Comparison of ENCODE assay signal across 25 mouse cellular contexts in genomic region chr16:29931746-29932351, GRCm38 (mm10).
DNase-seq lines count a peak whose midpoint lies in the region; ATAC-seq and TF ChIP-seq lines count a peak whose summit lies in the region.
"Had no signal": no experiment of that assay in that cellular context is flagged by ENCODE, and none has a peak within 500 bp of the region (broad histone marks: within the 10 kb centered on the region; RNA-seq: fewer than 3 reads in every experiment).

No protein-coding gene starts in this region.

- intact Hi-C loops in heart, postnatal 10 days (cut with DNase I), result no loop called here
- intact Hi-C loops in left cerebral cortex, adult 2 months (cut with DNase I), result no loop called here

- H3K27ac ChIP-seq in liver, adult 2 months (replicated peaks; ENCODE audit: insufficient read depth, low read depth, low read length), result no peak overlapping the region
- peak overlapping the region; percentile 73 for H3K27ac ChIP-seq in intestine, postnatal 0 days (ENCODE audit: low read depth, low read length)
- H3K27ac ChIP-seq in left cerebral cortex, adult 2 months, result no peak overlapping the region
- H3K27ac ChIP-seq: embryonic facial prominence, embryonic 10.5 days; embryonic facial prominence, embryonic 13.5 days; forebrain, embryonic 12.5 days; forebrain, embryonic 15.5 days; heart, embryonic 15.5 days; hindbrain, embryonic 15.5 days had no signal

- peak; percentile 66 for ATAC-seq in intestine, postnatal 0 days
- ATAC-seq: activated CD4-positive, CD25-positive, alpha-beta regulatory T cell, adult 4 months; forebrain, embryonic 15.5 days had no signal

- TF ChIP-seq POLR2A in liver, adult 2 months (IDR thresholded peaks at IDR 0.05; ENCODE audit: extremely low read depth, insufficient read depth, low read length), result no peak

- no peaks in the 10 kb centered on the region for H3K36me3 ChIP-seq in liver, adult 2 months (ENCODE audit: control insufficient read depth, insufficient read depth, low read length)
- no peaks in the 10 kb centered on the region for H3K36me3 ChIP-seq in intestine, postnatal 0 days (ENCODE audit: control insufficient read depth, insufficient read depth)
- H3K36me3 ChIP-seq: embryonic facial prominence, embryonic 10.5 days; embryonic facial prominence, embryonic 13.5 days; forebrain, embryonic 12.5 days; forebrain, embryonic 15.5 days; heart, embryonic 12.5 days; heart, embryonic 15.5 days; hindbrain, embryonic 15.5 days had no signal

- H3K4me1 ChIP-seq in liver, adult 2 months (ENCODE audit: control insufficient read depth, insufficient read depth, low read length), result no peaks in the 10 kb centered on the region
- peaks cover 3% of the 10 kb centered on the region; the same call in 1 of the 2 replicates for H3K4me1 ChIP-seq in intestine, postnatal 0 days (replicated peaks; ENCODE audit: control insufficient read depth, insufficient read depth, low read length)
- H3K4me1 ChIP-seq: forebrain, embryonic 12.5 days; forebrain, embryonic 15.5 days; hindbrain, embryonic 15.5 days had no signal

- H3K9ac ChIP-seq in liver, adult 2 months (ENCODE audit: low read depth, low read length), result no peak overlapping the region
- H3K9ac ChIP-seq in intestine, postnatal 0 days (ENCODE audit: low read depth, low read length), result no peak overlapping the region
- H3K9ac ChIP-seq: embryonic facial prominence, embryonic 13.5 days; forebrain, embryonic 12.5 days; forebrain, embryonic 15.5 days; heart, embryonic 12.5 days; heart, embryonic 15.5 days; hindbrain, embryonic 15.5 days had no signal

- 64% methylated on average over 10 of the region's 10 CpGs for WGBS in liver, adult 2 months
- WGBS in intestine, postnatal 0 days, result 50% methylated on average over 10 of the region's 10 CpGs

- no peak overlapping the region for H3K4me3 ChIP-seq in liver, adult 2 months (ENCODE audit: insufficient read depth, low read depth, low read length)
- no peak overlapping the region for H3K4me3 ChIP-seq in intestine, postnatal 0 days (ENCODE audit: low read depth, low read length)
- no peak overlapping the region for H3K4me3 ChIP-seq in left cerebral cortex, adult 2 months
- H3K4me3 ChIP-seq: embryonic facial prominence, embryonic 10.5 days; embryonic facial prominence, embryonic 13.5 days; erythroblast, embryonic 14.5 days; forebrain, embryonic 12.5 days; forebrain, embryonic 15.5 days; heart, embryonic 12.5 days; heart, embryonic 15.5 days; hindbrain, embryonic 15.5 days had no signal

- H3K27me3 ChIP-seq in liver, adult 2 months (ENCODE audit: control insufficient read depth, insufficient read depth, low read length), result no peaks in the 10 kb centered on the region
- H3K27me3 ChIP-seq in intestine, postnatal 0 days (replicated peaks; ENCODE audit: control insufficient read depth, insufficient read depth, low read length), result no peaks in the 10 kb centered on the region
- H3K27me3 ChIP-seq: embryonic facial prominence, embryonic 13.5 days; forebrain, embryonic 15.5 days; heart, embryonic 12.5 days; heart, embryonic 15.5 days; hindbrain, embryonic 15.5 days had no signal

- no peak for TF ChIP-seq CTCF in liver, adult 2 months (IDR thresholded peaks at IDR 0.05; ENCODE audit: low read depth, low read length)
- no peak for TF ChIP-seq CTCF in intestine, postnatal 0 days (IDR thresholded peaks at IDR 0.05; ENCODE audit: low read depth)
- no peak for TF ChIP-seq CTCF in left cerebral cortex, adult 2 months (IDR thresholded peaks at IDR 0.05)

- no peak overlapping the region for H3K4me2 ChIP-seq in intestine, postnatal 0 days (replicated peaks; ENCODE audit: low read depth)
- H3K4me2 ChIP-seq: embryonic facial prominence, embryonic 13.5 days; forebrain, embryonic 12.5 days; forebrain, embryonic 15.5 days; heart, embryonic 12.5 days; heart, embryonic 15.5 days; hindbrain, embryonic 15.5 days had no signal

- H3K79me2 ChIP-seq in liver, adult 2 months (ENCODE audit: control insufficient read depth, insufficient read depth, low read length), result no peaks in the 10 kb centered on the region

- DNase-seq in heart, adult 11 months, result peak; percentile 82
- DNase-seq in heart, postnatal 10 days, result no peak
- DNase-seq in liver, adult 2 months (ENCODE audit: extremely low read depth, low read depth, low spot score), result peak; percentile 32
- no peak for DNase-seq in liver
- DNase-seq in lung, postnatal 10 days, result no peak
- no peak for DNase-seq in left cerebral cortex, adult 2 months (ENCODE audit: extremely low spot score in 1 of 2, low spot score in 2 of 2)
- DNase-seq: adrenal gland, adult 8-10 months; adrenal gland, postnatal 25 days; cerebellum, adult 11-12 months; cerebellum, adult 8-10 months; cerebellum, postnatal 10 days; cerebellum, postnatal 36 days; embryo, embryonic 11 days; heart, postnatal 14 days; heart, postnatal 4 days had no signal

- peaks cover 3% of the 10 kb centered on the region; the same call in 1 of the 2 replicates for H3K9me3 ChIP-seq in intestine, postnatal 0 days (ENCODE audit: control insufficient read depth)
- H3K9me3 ChIP-seq: forebrain, embryonic 15.5 days; heart, embryonic 12.5 days; heart, embryonic 15.5 days; hindbrain, embryonic 15.5 days had no signal

Comparison
In these comparisons a context has a peak if more than half of its experiments do, and no peak if none do; other contexts are left out.
1. DNase-seq: peak in heart, adult 11 months (single experiment) and liver, adult 2 months (single experiment); none in heart, postnatal 10 days (0 of 2), liver (single experiment), lung, postnatal 10 days (single experiment) and left cerebral cortex, adult 2 months (0 of 2).